Comparison of ENCODE assay signal across 26 mouse cellular contexts in genomic region chr9:68641123-68641522, GRCm38 (mm10). TPM values are rescaled to one million over a fixed set of nuclear protein-coding genes. Genes with fewer than 3 reads are reported as not detected.
DNase-seq lines count a peak whose midpoint lies in the region; ATAC-seq and TF ChIP-seq lines count a peak whose summit lies in the region.
"Had no signal": no experiment of that assay in that cellular context is flagged by ENCODE, and none has a peak within 500 bp of the region (broad histone marks: within the 10 kb centered on the region; RNA-seq: fewer than 3 reads in every experiment).

No protein-coding gene starts in this region.

- ATAC-seq in forebrain, embryonic 14.5 days: peak; percentile 58; the same call in 1 of the 2 replicates
- ATAC-seq in forebrain, embryonic 11.5 days (replicated peaks; ENCODE audit: low FRiP score): no peak
- ATAC-seq in forebrain, postnatal 0 days: peak; percentile 75
- ATAC-seq in forebrain, embryonic 12.5 days (ENCODE audit: low FRiP score): no peak
- ATAC-seq: activated CD4-positive, CD25-positive, alpha-beta regulatory T cell, adult 4 months; CD4-positive, CD25-positive, alpha-beta regulatory T cell, adult 4 months; Patski had no signal

- no peak overlapping the region for H3K4me3 ChIP-seq in forebrain, embryonic 14.5 days (ENCODE audit: low read depth, low read length)
- H3K4me3 ChIP-seq in forebrain, embryonic 11.5 days (ENCODE audit: low read depth, low read length): no peak overlapping the region
- no peak overlapping the region for H3K4me3 ChIP-seq in forebrain, postnatal 0 days (ENCODE audit: low read depth, low read length)
- no peak overlapping the region for H3K4me3 ChIP-seq in forebrain, embryonic 12.5 days (replicated peaks)
- H3K4me3 ChIP-seq: embryonic facial prominence, embryonic 13.5 days; embryonic facial prominence, embryonic 15.5 days; erythroblast, embryonic 14.5 days; forebrain, embryonic 10.5 days had no signal

- no peak overlapping the region for H3K27ac ChIP-seq in forebrain, embryonic 14.5 days (ENCODE audit: low read depth, low read length)
- H3K27ac ChIP-seq in forebrain, embryonic 11.5 days (ENCODE audit: low read depth, low read length): no peak overlapping the region
- no peak overlapping the region for H3K27ac ChIP-seq in forebrain, postnatal 0 days (ENCODE audit: low read depth, low read length)
- no peak overlapping the region for H3K27ac ChIP-seq in forebrain, embryonic 12.5 days
- H3K27ac ChIP-seq: embryonic facial prominence, embryonic 13.5 days; embryonic facial prominence, embryonic 15.5 days; forebrain, embryonic 10.5 days had no signal

- H3K27me3 ChIP-seq in forebrain, embryonic 14.5 days (replicated peaks; ENCODE audit: control insufficient read depth, insufficient read depth, low read length): no peaks in the 10 kb centered on the region
- no peaks in the 10 kb centered on the region for H3K27me3 ChIP-seq in forebrain, embryonic 11.5 days (ENCODE audit: control insufficient read depth, insufficient read depth, low read length)
- H3K27me3 ChIP-seq in forebrain, postnatal 0 days (ENCODE audit: insufficient read depth, low read length): no peaks in the 10 kb centered on the region
- no peaks in the 10 kb centered on the region for H3K27me3 ChIP-seq in forebrain, embryonic 12.5 days
- H3K27me3 ChIP-seq: CH12.LX; embryonic facial prominence, embryonic 13.5 days had no signal

- H3K9me3 ChIP-seq in forebrain, embryonic 14.5 days (replicated peaks; ENCODE audit: control insufficient read depth, low read length): no peaks in the 10 kb centered on the region
- no peaks in the 10 kb centered on the region for H3K9me3 ChIP-seq in forebrain, embryonic 11.5 days (ENCODE audit: control insufficient read depth, low read length)
- no peaks in the 10 kb centered on the region for H3K9me3 ChIP-seq in forebrain, postnatal 0 days (ENCODE audit: low read length)
- no peaks in the 10 kb centered on the region for H3K9me3 ChIP-seq in forebrain, embryonic 12.5 days
- H3K9me3 ChIP-seq: embryonic facial prominence, embryonic 13.5 days; embryonic facial prominence, embryonic 15.5 days; forebrain, embryonic 10.5 days had no signal

- peak; percentile 85 for DNase-seq in forebrain, embryonic 14.5 days (ENCODE audit: low spot score)
- no peak for DNase-seq in forebrain, embryonic 11.5 days (ENCODE audit: low spot score)
- DNase-seq in forebrain, postnatal 0 days: peak; percentile 24
- DNase-seq in layer of hippocampus, adult 9-11 months: peak; percentile 19
- no peak for DNase-seq in layer of hippocampus, postnatal 36 days
- no peak for DNase-seq in adrenal gland, postnatal 10 days
- DNase-seq: adrenal gland, adult 8-10 months; adrenal gland, postnatal 25 days; B cell, adult 2 months; cerebellum, adult 11 months; cerebellum, adult 18-20 months; cerebellum, adult 8-10 months; cerebellum, adult 9-11 months; cerebellum, postnatal 14 days; cerebellum, postnatal 36 days; embryo, embryonic 11 days had no signal

- no peaks in the 10 kb centered on the region for H3K4me1 ChIP-seq in forebrain, embryonic 14.5 days (ENCODE audit: control insufficient read depth, insufficient read depth, low read length)
- H3K4me1 ChIP-seq in forebrain, embryonic 11.5 days (replicated peaks; ENCODE audit: control insufficient read depth, insufficient read depth, low read length): no peaks in the 10 kb centered on the region; the same call in 1 of the 2 replicates
- no peaks in the 10 kb centered on the region for H3K4me1 ChIP-seq in forebrain, postnatal 0 days (ENCODE audit: insufficient read depth)
- no peaks in the 10 kb centered on the region for H3K4me1 ChIP-seq in forebrain, embryonic 12.5 days
- H3K4me1 ChIP-seq: embryonic facial prominence, embryonic 13.5 days; embryonic facial prominence, embryonic 15.5 days had no signal

- WGBS in forebrain, embryonic 14.5 days: 48% methylated on average over 3 of the region's 3 CpGs
- WGBS in forebrain, embryonic 11.5 days: 80% methylated on average over 3 of the region's 3 CpGs
- WGBS in forebrain, postnatal 0 days: 50% methylated on average over 3 of the region's 3 CpGs
- WGBS in forebrain, embryonic 12.5 days: 75% methylated on average over 3 of the region's 3 CpGs

- no peak for TF ChIP-seq CTCF in forebrain, postnatal 0 days (IDR thresholded peaks at IDR 0.05; ENCODE audit: low read depth)

- H3K4me2 ChIP-seq in forebrain, embryonic 14.5 days (ENCODE audit: low read length): no peak overlapping the region
- H3K4me2 ChIP-seq in forebrain, embryonic 11.5 days (ENCODE audit: low read depth, low read length, severe bottlenecking): no peak overlapping the region
- no peak overlapping the region for H3K4me2 ChIP-seq in forebrain, postnatal 0 days (ENCODE audit: low read depth)
- H3K4me2 ChIP-seq in forebrain, embryonic 12.5 days: no peak overlapping the region
- H3K4me2 ChIP-seq: embryonic facial prominence, embryonic 13.5 days; embryonic facial prominence, embryonic 15.5 days had no signal

- H3K9ac ChIP-seq in forebrain, embryonic 14.5 days (ENCODE audit: low read length): no peak overlapping the region
- no peak overlapping the region for H3K9ac ChIP-seq in forebrain, embryonic 11.5 days (ENCODE audit: low read length)
- H3K9ac ChIP-seq in forebrain, postnatal 0 days: no peak overlapping the region
- H3K9ac ChIP-seq in forebrain, embryonic 12.5 days: no peak overlapping the region
- H3K9ac ChIP-seq: embryonic facial prominence, embryonic 13.5 days; embryonic facial prominence, embryonic 15.5 days had no signal

- H3K36me3 ChIP-seq in forebrain, embryonic 14.5 days (ENCODE audit: control insufficient read depth, insufficient read depth, low read length): no peaks in the 10 kb centered on the region
- H3K36me3 ChIP-seq in forebrain, embryonic 11.5 days (ENCODE audit: control insufficient read depth, insufficient read depth, low read length): no peaks in the 10 kb centered on the region
- H3K36me3 ChIP-seq in forebrain, postnatal 0 days (ENCODE audit: insufficient read depth): no peaks in the 10 kb centered on the region
- no peaks in the 10 kb centered on the region for H3K36me3 ChIP-seq in forebrain, embryonic 12.5 days (replicated peaks)
- H3K36me3 ChIP-seq: embryonic facial prominence, embryonic 13.5 days; embryonic facial prominence, embryonic 15.5 days; forebrain, embryonic 10.5 days; G1E had no signal

RNA-seq across cellular contexts. Expression of gene Rora, which starts 12.5 kb away (rescaled TPM):
- 15.2 and 17.0 TPM in 2 replicates for polyA plus RNA-seq in forebrain, embryonic 14.5 days (2014; fragmentation: Nextera tagmentation; extraction: Ambion mirVana)
- polyA plus RNA-seq in forebrain, embryonic 11.5 days (2014; fragmentation: Nextera tagmentation; extraction: Ambion mirVana): 5.7 and 6.0 TPM in 2 replicates
- 8.5 and 9.8 TPM in 2 replicates for total RNA-seq in forebrain, postnatal 0 days (2014; rRNA removed)
- polyA plus RNA-seq in forebrain, postnatal 0 days (2015; fragmentation: Nextera tagmentation; extraction: Ambion mirVana): 12.0 and 23.9 TPM in 2 replicates
- polyA plus RNA-seq in forebrain, embryonic 12.5 days (2016; fragmentation: Nextera tagmentation; extraction: Ambion mirVana): 6.2 and 7.3 TPM in 2 replicates
- total RNA-seq in layer of hippocampus, postnatal 36 days (2021): 10 to 100 TPM; 30.2 to 35.3 TPM
- total RNA-seq in adrenal gland, postnatal 10 days (2021): 10 to 100 TPM; 44.1 to 60.6 TPM
- polyA plus RNA-seq: G1E had no signal

Comparison
In these comparisons a context has a peak if more than half of its experiments do, and no peak if none do; other contexts are left out.
1. ATAC-seq: peak in forebrain, embryonic 14.5 days (single experiment) and forebrain, postnatal 0 days (single experiment); none in forebrain, embryonic 11.5 days (single experiment) and forebrain, embryonic 12.5 days (single experiment).
2. DNase-seq: peak in forebrain, embryonic 14.5 days (single experiment), forebrain, postnatal 0 days (single experiment) and layer of hippocampus, adult 9-11 months (single experiment); none in forebrain, embryonic 11.5 days (single experiment), layer of hippocampus, postnatal 36 days (0 of 2) and adrenal gland, postnatal 10 days (single experiment).